Mouse (Mus musculus): ENCODE measurements around the gene Pald1.

DNA sequence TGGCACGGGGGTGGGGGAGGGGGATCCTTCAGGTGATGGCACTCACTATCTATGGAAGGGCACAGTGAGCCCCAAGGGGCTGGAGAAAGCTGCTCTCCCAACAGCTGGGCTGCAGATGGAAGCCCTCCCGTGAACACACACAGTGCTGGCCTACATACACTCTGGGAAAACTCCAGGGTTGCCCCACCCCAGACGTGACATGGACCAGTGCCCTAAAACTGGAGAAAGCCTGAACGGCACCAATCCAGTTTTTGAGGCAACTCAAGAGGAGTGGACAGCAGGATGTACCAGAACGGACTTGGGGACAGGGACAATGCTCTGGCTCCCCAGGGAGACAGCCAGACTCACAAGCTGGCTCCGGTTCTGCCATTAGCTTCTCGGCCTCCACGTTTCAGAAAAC, 58.6 kb downstream of the Pald1 start:
- TF ChIP-seq POLR2A (IDR thresholded peaks at IDR 0.05; ENCODE audit: control insufficient read depth, low read depth, low read length) (no peak), CTCF (IDR thresholded peaks at IDR 0.05; ENCODE audit: control insufficient read depth, insufficient read depth, insufficient replicate concordance, low read depth, low read length) (no peak)
